Comparison of ENCODE assay signal across 7 mouse cellular contexts in the genomic region with DNA sequence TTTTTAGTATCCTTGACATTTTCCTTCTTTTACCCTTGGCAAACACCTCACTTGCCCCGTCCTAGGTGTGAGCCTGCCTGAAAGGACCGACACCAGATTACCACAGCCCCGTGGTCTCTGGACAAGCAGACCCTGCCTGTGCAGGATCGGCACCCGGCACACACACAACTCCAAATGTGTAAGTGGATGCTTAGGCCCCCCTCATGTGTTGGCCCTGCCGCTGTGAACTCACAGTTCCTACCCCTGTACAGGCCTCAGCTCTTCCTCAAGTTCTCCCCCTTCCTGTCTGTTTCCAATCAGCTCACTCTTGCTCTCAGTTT. TPM values are rescaled to one million over a fixed set of nuclear protein-coding genes. Genes with fewer than 3 reads are reported as not detected.
DNase-seq lines count a peak whose midpoint lies in the region; ATAC-seq and TF ChIP-seq lines count a peak whose summit lies in the region.

No protein-coding gene starts in this region.

- H3K4me3 ChIP-seq in megakaryocyte, embryonic 14.5 days (replicated peaks): peak overlapping the region; percentile 88
- no peak overlapping the region for H3K4me3 ChIP-seq in forebrain, embryonic 11.5 days (ENCODE audit: low read depth, low read length)
- H3K4me3 ChIP-seq in limb, embryonic 14.5 days (replicated peaks; ENCODE audit: low read length): no peak overlapping the region
- H3K4me3 ChIP-seq in stomach, embryonic 15.5 days (replicated peaks): no peak overlapping the region

- no peak for TF ChIP-seq POLR2A in limb, embryonic 14.5 days (IDR thresholded peaks at IDR 0.05; ENCODE audit: borderline replicate concordance, extremely low read depth, insufficient read depth, insufficient read length)

- peaks cover 3% of the 10 kb centered on the region for H3K27me3 ChIP-seq in megakaryocyte, embryonic 14.5 days (replicated peaks)
- peaks cover 8% of the 10 kb centered on the region; the same call in 1 of the 2 replicates for H3K27me3 ChIP-seq in forebrain, embryonic 11.5 days (ENCODE audit: control insufficient read depth, insufficient read depth, low read length)
- H3K27me3 ChIP-seq in limb, embryonic 14.5 days (ENCODE audit: control insufficient read depth, insufficient read depth, low read length): no peaks in the 10 kb centered on the region
- no peaks in the 10 kb centered on the region for H3K27me3 ChIP-seq in stomach, embryonic 15.5 days (replicated peaks)

- H3K4me2 ChIP-seq in forebrain, embryonic 11.5 days (ENCODE audit: low read depth, low read length, severe bottlenecking): no peak overlapping the region
- peak overlapping the region; percentile 13; the same call in 1 of the 2 replicates for H3K4me2 ChIP-seq in limb, embryonic 14.5 days (replicated peaks; ENCODE audit: low read depth, low read length, severe bottlenecking)
- peak overlapping the region; percentile 44 for H3K4me2 ChIP-seq in stomach, embryonic 15.5 days

- no peak for ATAC-seq in megakaryocyte, adult 5-6 weeks (ENCODE audit: poor library complexity, severe bottlenecking)
- ATAC-seq in forebrain, embryonic 11.5 days (replicated peaks; ENCODE audit: low FRiP score): peak; percentile 24; the same call in 1 of the 2 replicates
- no peak for ATAC-seq in limb, embryonic 14.5 days (ENCODE audit: low FRiP score, low read depth)
- ATAC-seq in stomach, embryonic 15.5 days (ENCODE audit: insufficient read depth, low FRiP score, low read depth): no peak

- no peak for DNase-seq in forebrain, embryonic 11.5 days (ENCODE audit: low spot score)
- no peak for DNase-seq in limb, embryonic 14.5 days (ENCODE audit: low spot score)
- DNase-seq in right cerebral cortex, postnatal 4 days: no peak
- no peak for DNase-seq in ovary, postnatal 36 days (ENCODE audit: low spot score)

- WGBS in forebrain, embryonic 11.5 days: 73% methylated on average over 6 of the region's 6 CpGs
- 16% methylated on average over 6 of the region's 6 CpGs for WGBS in limb, embryonic 14.5 days
- 52% methylated on average over 6 of the region's 6 CpGs for WGBS in stomach, embryonic 15.5 days

- peak overlapping the region; percentile 58 for H3K27ac ChIP-seq in forebrain, embryonic 11.5 days (ENCODE audit: low read depth, low read length)
- peak overlapping the region; percentile 97 for H3K27ac ChIP-seq in limb, embryonic 14.5 days (replicated peaks; ENCODE audit: low read depth, low read length)
- peak overlapping the region; percentile 98 for H3K27ac ChIP-seq in stomach, embryonic 15.5 days

- peak overlapping the region; percentile 43 for H3K9ac ChIP-seq in forebrain, embryonic 11.5 days (ENCODE audit: low read length)
- H3K9ac ChIP-seq in limb, embryonic 14.5 days (ENCODE audit: low read depth, low read length, severe bottlenecking): no peak overlapping the region
- H3K9ac ChIP-seq in stomach, embryonic 15.5 days: no peak overlapping the region

- no peaks in the 10 kb centered on the region for H3K9me3 ChIP-seq in megakaryocyte, embryonic 14.5 days
- no peaks in the 10 kb centered on the region for H3K9me3 ChIP-seq in forebrain, embryonic 11.5 days (ENCODE audit: control insufficient read depth, low read length)
- H3K9me3 ChIP-seq in limb, embryonic 14.5 days (ENCODE audit: control insufficient read depth, low read length): no peaks in the 10 kb centered on the region
- H3K9me3 ChIP-seq in stomach, embryonic 15.5 days: no peaks in the 10 kb centered on the region

- H3K36me3 ChIP-seq in megakaryocyte, embryonic 14.5 days (replicated peaks; ENCODE audit: low read length): peaks cover 68% of the 10 kb centered on the region
- H3K36me3 ChIP-seq in forebrain, embryonic 11.5 days (ENCODE audit: control insufficient read depth, insufficient read depth, low read length): no peaks in the 10 kb centered on the region; the same call in 1 of the 2 replicates
- H3K36me3 ChIP-seq in limb, embryonic 14.5 days (ENCODE audit: control insufficient read depth, insufficient read depth, low read length): peaks cover 85% of the 10 kb centered on the region
- peaks cover 31% of the 10 kb centered on the region for H3K36me3 ChIP-seq in stomach, embryonic 15.5 days

- H3K4me1 ChIP-seq in megakaryocyte, embryonic 14.5 days: peaks cover 85% of the 10 kb centered on the region
- peaks cover 25% of the 10 kb centered on the region for H3K4me1 ChIP-seq in forebrain, embryonic 11.5 days (replicated peaks; ENCODE audit: control insufficient read depth, insufficient read depth, low read length)
- peaks cover 62% of the 10 kb centered on the region for H3K4me1 ChIP-seq in limb, embryonic 14.5 days (ENCODE audit: control insufficient read depth, insufficient read depth, low read length)
- H3K4me1 ChIP-seq in stomach, embryonic 15.5 days: peaks cover 54% of the 10 kb centered on the region

RNA-seq across cellular contexts. Expression of a gene that starts 0.3 kb away (rescaled TPM):
- polyA plus RNA-seq in megakaryocyte, embryonic 14.5 days (2012; ENCODE audit: insufficient read depth, low replicate concordance): 2.7 and 19.7 TPM in 2 replicates
- total RNA-seq in megakaryocyte, adult 5-6 weeks (2015): 40.4 and 45.2 TPM in 2 replicates
- 20.6 and 25.5 TPM in 2 replicates for total RNA-seq in megakaryocyte, adult 5-6 weeks (2017)
- polyA plus RNA-seq in forebrain, embryonic 11.5 days (2014; fragmentation: Nextera tagmentation; extraction: Ambion mirVana): 3.0 and 3.1 TPM in 2 replicates
- 4.3 and 4.8 TPM in 2 replicates for polyA plus RNA-seq in limb, embryonic 14.5 days (2012; rRNA removed)
- 5.7 and 6.0 TPM in 2 replicates for polyA plus RNA-seq in limb, embryonic 14.5 days (2014; fragmentation: Nextera tagmentation; extraction: Ambion mirVana)
- polyA plus RNA-seq in stomach, embryonic 15.5 days (2015; fragmentation: Nextera tagmentation; extraction: Ambion mirVana): 3.5 and 4.1 TPM in 2 replicates

RNA-seq across cellular contexts. Expression of a gene that starts 21.2 kb away (rescaled TPM):
- polyA plus RNA-seq in megakaryocyte, embryonic 14.5 days (2012; ENCODE audit: insufficient read depth, low replicate concordance): 347 and 510 TPM in 2 replicates
- 69.0 and 69.9 TPM in 2 replicates for total RNA-seq in megakaryocyte, adult 5-6 weeks (2015)
- total RNA-seq in megakaryocyte, adult 5-6 weeks (2017): 60.3 and 62.0 TPM in 2 replicates
- 5.0 and 5.7 TPM in 2 replicates for polyA plus RNA-seq in forebrain, embryonic 11.5 days (2014; fragmentation: Nextera tagmentation; extraction: Ambion mirVana)
- polyA plus RNA-seq in limb, embryonic 14.5 days (2012; rRNA removed): 7.1 and 7.6 TPM in 2 replicates
- polyA plus RNA-seq in limb, embryonic 14.5 days (2014; fragmentation: Nextera tagmentation; extraction: Ambion mirVana): 5.6 and 6.2 TPM in 2 replicates
- polyA plus RNA-seq in stomach, embryonic 15.5 days (2015; fragmentation: Nextera tagmentation; extraction: Ambion mirVana): 7.1 and 9.7 TPM in 2 replicates

RNA-seq across cellular contexts. Expression of a gene that starts 34.8 kb away (rescaled TPM):
- polyA plus RNA-seq in megakaryocyte, embryonic 14.5 days (2012; ENCODE audit: insufficient read depth, low replicate concordance): 144 and 266 TPM in 2 replicates
- total RNA-seq in megakaryocyte, adult 5-6 weeks (2015): 42.8 and 43.0 TPM in 2 replicates
- total RNA-seq in megakaryocyte, adult 5-6 weeks (2017): 31.8 and 36.8 TPM in 2 replicates
- 34.6 and 37.7 TPM in 2 replicates for polyA plus RNA-seq in forebrain, embryonic 11.5 days (2014; fragmentation: Nextera tagmentation; extraction: Ambion mirVana)
- 68.8 and 86.2 TPM in 2 replicates for polyA plus RNA-seq in limb, embryonic 14.5 days (2012; rRNA removed)
- polyA plus RNA-seq in limb, embryonic 14.5 days (2014; fragmentation: Nextera tagmentation; extraction: Ambion mirVana): 18.5 and 19.8 TPM in 2 replicates
- polyA plus RNA-seq in stomach, embryonic 15.5 days (2015; fragmentation: Nextera tagmentation; extraction: Ambion mirVana): 15.8 and 17.4 TPM in 2 replicates

RNA-seq across cellular contexts. Expression of a gene that starts 36.4 kb away (rescaled TPM):
- 107 and 120 TPM in 2 replicates for polyA plus RNA-seq in megakaryocyte, embryonic 14.5 days (2012; ENCODE audit: insufficient read depth, low replicate concordance)
- 29.5 and 35.9 TPM in 2 replicates for total RNA-seq in megakaryocyte, adult 5-6 weeks (2015)
- total RNA-seq in megakaryocyte, adult 5-6 weeks (2017): 37.6 and 40.4 TPM in 2 replicates
- polyA plus RNA-seq in forebrain, embryonic 11.5 days (2014; fragmentation: Nextera tagmentation; extraction: Ambion mirVana): 52.7 and 72.3 TPM in 2 replicates
- polyA plus RNA-seq in limb, embryonic 14.5 days (2012; rRNA removed): 144 and 158 TPM in 2 replicates
- polyA plus RNA-seq in limb, embryonic 14.5 days (2014; fragmentation: Nextera tagmentation; extraction: Ambion mirVana): 71.0 and 71.7 TPM in 2 replicates
- polyA plus RNA-seq in stomach, embryonic 15.5 days (2015; fragmentation: Nextera tagmentation; extraction: Ambion mirVana): 56.2 and 63.9 TPM in 2 replicates

RNA-seq across cellular contexts. Expression of a gene that starts 59.8 kb away (rescaled TPM):
- polyA plus RNA-seq in megakaryocyte, embryonic 14.5 days (2012; ENCODE audit: insufficient read depth, low replicate concordance): 106 and 333 TPM in 2 replicates
- 86.1 and 87.5 TPM in 2 replicates for total RNA-seq in megakaryocyte, adult 5-6 weeks (2015)
- total RNA-seq in megakaryocyte, adult 5-6 weeks (2017): 62.7 and 65.3 TPM in 2 replicates
- polyA plus RNA-seq in forebrain, embryonic 11.5 days (2014; fragmentation: Nextera tagmentation; extraction: Ambion mirVana): 67.3 and 68.7 TPM in 2 replicates
- polyA plus RNA-seq in limb, embryonic 14.5 days (2012; rRNA removed): 33.3 and 38.2 TPM in 2 replicates
- 66.0 and 70.1 TPM in 2 replicates for polyA plus RNA-seq in limb, embryonic 14.5 days (2014; fragmentation: Nextera tagmentation; extraction: Ambion mirVana)
- 86.4 and 90.3 TPM in 2 replicates for polyA plus RNA-seq in stomach, embryonic 15.5 days (2015; fragmentation: Nextera tagmentation; extraction: Ambion mirVana)

Comparison
In these comparisons a context has a peak if more than half of its experiments do, and no peak if none do; other contexts are left out.
1. RNA of a gene that starts 21.2 kb away (polyA plus RNA-seq): 347 to 510 TPM in megakaryocyte, embryonic 14.5 days; 7.1 to 9.7 TPM in stomach, embryonic 15.5 days, 5.6 to 7.6 TPM in limb, embryonic 14.5 days and 5.0 to 5.7 TPM in forebrain, embryonic 11.5 days; every median in the first group is over 10 times any median in the second.
2. Peak in every context shown above with its lines, with median percentiles within 50 percentile points of each other: H3K27ac ChIP-seq.